Mouse (Mus musculus): ENCODE measurements at regions not wholly inside any gene's neighbourhood (a gene's known extent, or its start where the extent isn't known, plus 50 kb on each side); places are given as distances from the start of the nearest gene placed in this dataset.

GRCm38 (mm10) chr2:8628007-8628406 lies 1118.6 kb upstream of the Celf2 start:
- no peak for ATAC-seq (replicated peaks; ENCODE audit: low FRiP score, poor library complexity, severe bottlenecking)

- ATAC-seq (replicated peaks; ENCODE audit: low FRiP score, poor library complexity, severe bottlenecking), result peak; percentile 91
Measured at GRCm38 (mm10) chr2:8628485-8629208, 1119.3 kb upstream of the Celf2 start.

DNA sequence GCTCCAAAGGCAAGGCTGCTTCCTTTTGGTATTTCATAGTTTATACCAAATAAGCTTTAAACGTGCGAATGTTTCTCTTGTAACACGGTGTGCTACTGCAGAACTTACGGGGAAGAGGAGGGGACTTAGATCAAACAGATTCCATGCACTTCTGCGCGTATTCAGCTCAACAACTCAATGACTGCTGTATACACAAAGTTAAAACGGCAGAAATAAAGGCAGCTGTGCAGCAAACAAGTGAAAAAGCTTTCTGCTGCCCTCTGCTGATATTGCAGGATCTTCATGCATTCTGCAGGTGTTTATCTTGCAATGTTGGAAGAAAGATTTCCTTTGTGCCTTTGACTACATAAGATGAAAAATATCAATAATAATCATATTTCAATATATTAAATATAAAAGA lies 1128.7 kb upstream of the Celf2 start:
- no peak for ATAC-seq (replicated peaks; ENCODE audit: low FRiP score, poor library complexity, severe bottlenecking)

- no peak for ATAC-seq (replicated peaks; ENCODE audit: low FRiP score, poor library complexity, severe bottlenecking)
Measured at GRCm38 (mm10) chr2:8639282-8639681, 1129.9 kb upstream of the Celf2 start.

- no peak for ATAC-seq (replicated peaks; ENCODE audit: low FRiP score, poor library complexity, severe bottlenecking)
Measured at GRCm38 (mm10) chr2:8645463-8645862, 1136.1 kb upstream of the Celf2 start.

GRCm38 (mm10) chr2:8660544-8660943 lies 1151.2 kb upstream of the Celf2 start:
- no peak for ATAC-seq (replicated peaks; ENCODE audit: low FRiP score, poor library complexity, severe bottlenecking)

DNA sequence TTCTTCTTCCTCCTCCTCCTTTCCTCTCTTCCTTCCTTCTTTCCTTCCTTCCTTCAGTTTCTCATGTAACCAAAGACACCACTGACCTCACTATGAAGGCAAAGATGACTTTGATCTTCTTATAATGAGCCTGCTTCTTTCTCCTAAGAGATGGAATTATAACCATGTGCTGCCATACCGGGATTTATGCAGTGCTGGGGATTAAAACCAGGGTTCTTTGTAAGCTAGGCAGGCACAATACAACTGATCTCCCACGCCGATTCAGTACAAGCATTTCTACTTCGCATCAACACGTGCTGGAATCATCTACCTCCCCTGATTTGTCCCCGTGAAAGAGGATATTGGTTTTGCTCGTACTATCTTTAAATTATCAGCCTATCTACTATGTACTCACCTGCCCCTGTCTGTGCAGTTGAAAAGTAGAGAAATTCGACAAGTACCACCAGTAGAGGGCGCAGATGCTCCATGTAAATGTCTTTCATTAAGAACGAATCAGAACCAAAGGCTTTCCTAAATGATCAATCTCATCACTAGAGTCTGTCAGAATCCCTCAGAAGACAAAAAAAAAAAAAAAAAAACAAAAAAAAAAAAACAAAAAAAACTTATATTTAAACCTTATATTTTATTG lies 1164.5 kb upstream of the Celf2 start:
- ATAC-seq (replicated peaks; ENCODE audit: low FRiP score, poor library complexity, severe bottlenecking), result no peak

- ATAC-seq (replicated peaks; ENCODE audit: low FRiP score, poor library complexity, severe bottlenecking), result no peak
Measured at GRCm38 (mm10) chr2:8675537-8675936, 1166.2 kb upstream of the Celf2 start.

- no peak for ATAC-seq (replicated peaks; ENCODE audit: low FRiP score, poor library complexity, severe bottlenecking)
Measured at GRCm38 (mm10) chr2:8676546-8676945, 1167.2 kb upstream of the Celf2 start.

GRCm38 (mm10) chr2:8690846-8691643 lies 1181.7 kb upstream of the Celf2 start:
- ATAC-seq (replicated peaks; ENCODE audit: low FRiP score, poor library complexity, severe bottlenecking), result no peak

DNA sequence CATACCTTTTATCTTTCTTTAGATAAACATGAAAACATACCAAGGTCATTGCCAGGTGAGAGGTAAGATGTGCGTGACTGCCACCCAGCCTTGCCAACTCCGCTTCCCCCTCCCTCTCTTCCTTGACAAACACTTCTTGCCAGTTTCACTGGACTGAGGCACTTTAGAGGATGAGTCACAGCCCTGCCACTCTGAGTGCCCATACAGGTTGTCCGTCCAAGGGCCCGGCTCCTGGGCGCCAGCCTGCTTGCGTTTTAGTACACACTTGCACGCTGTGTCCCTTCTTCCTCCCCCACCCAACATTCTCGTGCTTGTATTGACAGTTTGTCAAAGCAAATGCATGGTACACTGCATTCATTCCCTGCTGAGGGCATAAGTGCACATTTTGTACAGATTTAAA lies 1151.7 kb upstream of the 4930412O13Rik start:
- ATAC-seq (replicated peaks; ENCODE audit: low FRiP score, poor library complexity, severe bottlenecking), result no peak

- ATAC-seq (replicated peaks; ENCODE audit: low FRiP score, poor library complexity, severe bottlenecking), result no peak
Measured at GRCm38 (mm10) chr2:8754142-8754541, 1126.9 kb upstream of the 4930412O13Rik start.

DNA sequence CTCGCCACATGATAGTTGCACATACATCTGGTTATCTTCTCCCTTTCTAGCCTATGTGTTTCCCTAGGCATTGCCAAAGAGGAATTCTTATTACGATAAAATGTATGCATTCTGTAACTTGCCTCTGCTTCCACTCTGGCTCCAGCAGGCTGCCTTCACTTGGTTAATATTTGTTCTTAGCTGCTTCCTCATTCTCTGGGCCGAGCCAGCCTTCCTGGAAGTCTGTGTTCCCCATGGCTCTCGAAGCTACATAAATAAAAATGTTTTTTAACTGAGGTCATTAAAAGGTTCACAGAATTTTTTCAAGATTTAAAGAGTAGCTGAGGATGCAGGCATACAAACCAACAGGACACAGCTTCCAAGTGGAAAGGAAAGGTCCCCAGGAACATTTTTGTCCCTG lies 1124.5 kb upstream of the 4930412O13Rik start:
- ATAC-seq (replicated peaks; ENCODE audit: low FRiP score, poor library complexity, severe bottlenecking), result no peak

GRCm38 (mm10) chr2:8770636-8771035 lies 1110.4 kb upstream of the 4930412O13Rik start:
- no peak for ATAC-seq (replicated peaks; ENCODE audit: low FRiP score, poor library complexity, severe bottlenecking)

- ATAC-seq (replicated peaks; ENCODE audit: low FRiP score, poor library complexity, severe bottlenecking), result no peak
Measured at GRCm38 (mm10) chr2:8781152-8781935, 1099.7 kb upstream of the 4930412O13Rik start.

DNA sequence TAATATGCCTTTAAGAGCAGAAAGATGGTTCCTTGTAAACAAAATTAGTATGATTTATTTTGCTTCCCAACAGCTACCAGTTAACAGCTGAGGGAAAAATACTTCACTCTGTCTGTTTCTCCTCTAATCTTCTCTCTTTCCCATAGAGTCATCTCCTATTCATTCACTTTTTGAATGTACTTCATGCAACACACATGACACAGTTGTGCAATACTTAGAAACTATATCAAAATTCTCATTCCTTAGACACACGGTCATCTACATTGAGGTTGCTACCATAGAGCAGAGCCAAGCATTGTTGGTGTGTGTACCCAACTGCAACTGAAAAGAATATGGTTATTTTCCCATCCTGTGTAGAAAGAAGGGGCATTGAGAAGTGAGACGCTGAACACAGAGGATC lies 1098.8 kb upstream of the 4930412O13Rik start:
- ATAC-seq (replicated peaks; ENCODE audit: low FRiP score, poor library complexity, severe bottlenecking), result no peak

GRCm38 (mm10) chr2:8802061-8802460 lies 1079.0 kb upstream of the 4930412O13Rik start:
- ATAC-seq (replicated peaks; ENCODE audit: low FRiP score, poor library complexity, severe bottlenecking), result no peak

DNA sequence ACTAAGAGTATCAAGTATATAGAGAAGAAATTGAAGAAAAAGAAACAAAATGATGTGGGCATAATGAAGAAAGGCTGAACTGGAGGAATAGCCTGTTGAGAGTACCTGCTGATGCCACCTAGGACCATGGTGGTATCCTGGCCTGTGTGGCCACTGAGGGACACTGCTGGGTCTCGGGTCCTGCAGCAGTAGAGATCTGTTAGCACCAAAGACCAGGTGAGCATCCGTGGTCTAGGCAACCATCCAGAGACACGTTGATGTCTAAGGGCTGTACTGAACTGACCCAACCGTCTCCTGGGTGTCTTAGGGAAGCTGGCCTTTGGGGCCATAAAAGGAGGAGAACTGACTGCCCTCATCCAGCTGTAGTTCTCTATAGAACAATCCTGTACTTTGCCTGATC lies 1071.4 kb upstream of the 4930412O13Rik start:
- no peak for ATAC-seq (replicated peaks; ENCODE audit: low FRiP score, poor library complexity, severe bottlenecking)

DNA sequence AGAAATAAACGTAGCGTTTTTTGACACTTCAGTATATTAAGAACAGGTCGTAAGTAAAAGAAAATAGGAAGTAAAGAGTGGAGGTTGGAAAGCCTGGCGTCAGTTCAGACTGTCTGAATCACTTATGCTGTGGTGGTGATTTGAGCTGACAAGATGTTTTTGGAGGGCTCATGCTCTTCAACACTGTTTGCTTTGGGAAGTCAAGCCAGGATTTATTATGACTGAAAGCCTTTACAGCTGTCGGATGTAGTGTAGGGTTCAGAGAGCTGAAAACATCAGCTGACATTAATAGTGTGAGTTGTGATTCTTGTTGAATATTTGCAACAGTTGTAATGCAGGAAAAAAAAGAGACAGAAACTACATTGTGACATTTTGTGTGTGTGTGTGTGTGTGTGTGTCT lies 1062.9 kb upstream of the 4930412O13Rik start:
- ATAC-seq (replicated peaks; ENCODE audit: low FRiP score, poor library complexity, severe bottlenecking), result no peak

- no peak for ATAC-seq (replicated peaks; ENCODE audit: low FRiP score, poor library complexity, severe bottlenecking)
Measured at GRCm38 (mm10) chr2:8825406-8825805, 1055.6 kb upstream of the 4930412O13Rik start.
